Mouse (Mus musculus) heart, postnatal 25 days (tissue): Measurements from ENCODE around the gene Gm49320. TPM values are rescaled to one million over a fixed set of nuclear protein-coding genes. Genes with fewer than 3 reads are reported as not detected.

Experiments
- DNase-seq: peaks from one replicate; pipeline ENCODE4 v3.0.0; 2022; ENCODE audit warnings: low spot score
- intact Hi-C: fragments of 180-260 bp; cut with DNase I; formaldehyde crosslinking; loops from one replicate; pipeline ENCODE4 v1.15.1; 2025
- total RNA-seq, 2 experiments: library from RNA; stranded (reverse); gene quantifications; 2 replicates each; pipeline ENCODE4 v1.2.3; 2021

Gene Gm49320
- not detected for total RNA-seq

DNA sequence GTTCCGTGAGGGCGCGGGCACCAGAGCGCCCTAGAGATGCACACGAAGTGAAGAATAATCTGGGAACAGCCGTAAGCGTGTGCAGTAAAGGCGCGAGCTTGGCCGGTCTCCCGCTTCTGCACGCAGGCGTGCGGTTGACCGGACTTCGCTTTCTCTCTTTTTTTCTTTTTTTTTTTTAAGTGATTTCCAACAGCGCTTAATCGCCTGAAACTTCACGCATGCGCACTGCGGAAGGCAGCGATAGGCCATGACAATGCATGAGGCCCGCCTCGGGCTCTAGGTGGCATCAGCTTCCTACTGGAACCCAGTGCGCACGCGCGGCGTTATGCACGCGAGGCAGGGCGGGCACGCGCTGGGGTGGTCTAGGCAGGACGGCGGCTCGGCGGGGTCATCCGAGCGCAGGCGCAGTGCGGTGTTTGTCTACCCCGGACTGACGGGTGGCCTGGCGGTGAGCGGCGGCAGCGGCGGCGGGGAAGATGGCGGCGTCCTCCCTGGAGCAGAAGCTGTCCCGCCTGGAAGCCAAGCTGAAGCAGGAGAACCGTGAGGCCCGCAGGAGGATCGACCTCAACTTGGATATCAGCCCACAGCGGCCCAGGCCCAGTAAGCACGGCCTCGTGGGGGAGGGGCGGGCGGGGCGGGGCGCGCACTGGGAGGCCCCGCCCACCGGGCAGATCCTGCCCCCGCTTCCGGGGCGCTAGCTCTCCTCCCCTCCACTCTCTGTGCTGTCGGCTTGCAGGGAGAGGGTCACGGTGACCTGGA is at the start of gene Gm49320, which contains the start of gene Map2k7:
Gene Gm49320 (plus strand): TSS at position 432 of the 759 bp plus-strand sequence.
Gene Map2k7 (plus strand): TSS at position 307 of the 759 bp plus-strand sequence.
- peak; percentile 100 for DNase-seq
- intact Hi-C loops = loop anchor here (2.0 to 5.0 kb wide), 2 partner anchors 14 to 254 kb away; partner anchors contain the start of genes Cers4 and Snapc2

DNA sequence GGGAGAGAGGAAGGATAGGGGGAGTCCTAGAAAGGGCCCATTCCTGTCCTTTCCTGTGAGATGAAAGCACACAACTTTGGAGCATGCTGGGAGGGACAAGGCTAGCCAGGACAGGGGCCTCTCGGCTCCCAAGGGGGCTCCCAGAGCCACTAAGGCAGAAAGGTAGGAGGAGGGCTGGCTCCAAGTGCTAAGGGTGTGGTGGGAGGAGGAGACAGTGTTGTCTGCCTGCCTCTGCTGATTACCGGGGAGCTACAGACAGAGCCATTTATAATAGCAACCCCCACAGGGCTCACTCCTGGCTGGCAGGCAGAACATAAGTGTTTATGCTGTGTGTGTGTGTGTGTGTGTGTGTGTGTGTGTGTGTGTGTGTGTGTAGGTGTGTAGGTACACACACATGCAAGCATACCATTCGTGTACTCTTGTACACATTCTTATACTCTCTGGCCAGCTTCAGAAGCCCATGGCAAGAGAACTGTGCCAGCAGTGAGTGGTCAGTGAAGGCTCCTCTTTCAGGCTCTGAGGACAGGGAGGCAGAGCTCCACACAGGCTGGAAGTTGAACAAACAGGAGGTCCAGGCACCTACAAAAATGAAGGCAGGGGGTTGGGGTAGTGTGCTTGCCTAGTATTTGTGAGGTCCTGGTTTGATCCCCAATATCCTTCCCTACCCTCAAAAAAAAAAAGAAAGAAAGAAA is 49.5 kb upstream of the Gm49320 start:
- no peak for DNase-seq
- intact Hi-C loops = no loop called here

DNA sequence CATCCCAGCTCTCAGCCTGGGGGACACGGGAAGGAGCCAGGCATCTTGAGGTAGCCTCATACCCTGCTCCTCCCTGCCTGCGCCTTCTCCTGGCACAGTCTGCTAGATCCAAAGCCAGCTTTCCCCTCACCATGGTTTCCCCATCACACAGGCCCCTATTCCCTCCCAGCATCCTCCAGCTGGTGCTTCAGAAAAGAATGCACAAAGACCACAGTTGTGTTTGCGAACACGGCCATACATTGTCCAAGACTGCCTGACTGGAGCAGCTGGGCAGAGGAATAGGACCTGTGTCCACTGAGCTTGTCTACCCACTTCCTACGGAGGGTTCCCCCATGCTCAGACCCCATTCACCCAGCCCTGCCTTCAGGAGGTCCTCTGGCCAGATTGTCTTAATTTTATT is 46.4 kb upstream of the Gm49320 start:
- DNase-seq = no peak
- intact Hi-C loops = loop anchor here (5.0 kb wide), 3 partner anchors 65 to 180 kb away; partner anchors contain the start of gene Ctxn1

DNA sequence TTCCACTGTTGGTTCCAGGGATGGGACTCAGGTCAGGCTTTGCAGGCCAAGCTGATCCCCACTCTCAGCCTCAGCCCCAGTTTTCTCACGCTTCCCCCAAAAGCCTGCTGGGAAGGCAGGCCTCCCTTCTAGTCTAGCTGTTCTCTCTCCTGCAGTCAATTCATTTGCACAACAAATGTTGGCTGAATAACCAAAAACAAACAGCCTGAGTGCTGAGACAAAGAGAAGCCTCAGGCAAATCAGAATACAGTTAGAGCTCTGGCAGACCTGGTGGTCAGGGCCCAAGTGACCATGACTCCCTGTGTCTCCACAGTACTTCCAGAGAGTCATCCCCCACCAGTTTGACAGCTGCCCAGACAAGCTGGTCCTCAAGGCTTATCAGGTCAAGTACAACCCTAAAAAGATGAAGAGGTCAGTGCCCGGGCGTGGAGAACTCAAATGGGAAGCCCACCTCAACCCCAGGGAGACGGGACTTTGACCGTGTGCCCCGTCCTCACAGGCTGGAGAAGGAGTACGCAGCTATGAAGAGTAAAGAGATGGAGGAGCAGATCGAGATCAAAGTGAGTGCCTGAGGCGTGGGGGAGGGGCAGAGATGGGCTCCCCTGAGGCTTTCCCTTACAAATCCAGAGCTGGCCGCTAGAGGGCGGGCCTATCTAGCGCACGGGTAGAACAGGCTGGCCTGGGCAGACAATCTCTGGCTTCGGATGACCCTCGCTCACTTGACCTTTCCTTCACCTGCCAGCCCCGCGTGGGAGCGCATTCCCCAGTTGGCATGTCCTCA is 45.7 kb upstream of the Gm49320 start:
- DNase-seq = peak; percentile 58
- intact Hi-C loops = loop anchor here (5.0 kb wide), 3 partner anchors 64 to 179 kb away; partner anchors contain the start of gene Ctxn1

DNA sequence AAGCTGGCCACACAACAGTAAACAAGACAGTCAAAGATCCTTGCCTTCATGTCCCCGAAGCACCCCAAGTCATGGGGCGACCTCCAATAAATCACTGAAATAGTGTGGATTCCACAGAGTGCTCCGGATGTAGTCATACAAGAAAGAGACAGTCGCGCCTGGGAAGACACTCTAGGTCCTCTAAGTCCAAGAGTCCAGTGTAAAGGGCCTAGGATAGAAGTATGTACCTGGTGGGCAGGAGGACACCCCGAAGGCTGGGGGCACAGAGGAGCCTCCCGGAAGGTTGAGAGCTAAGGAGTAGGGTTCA is 45.1 kb upstream of the Gm49320 start:
- intact Hi-C loops = loop anchor here (5.0 kb wide), 3 partner anchors 64 to 179 kb away; partner anchors contain the start of gene Ctxn1
- no peak for DNase-seq

DNA sequence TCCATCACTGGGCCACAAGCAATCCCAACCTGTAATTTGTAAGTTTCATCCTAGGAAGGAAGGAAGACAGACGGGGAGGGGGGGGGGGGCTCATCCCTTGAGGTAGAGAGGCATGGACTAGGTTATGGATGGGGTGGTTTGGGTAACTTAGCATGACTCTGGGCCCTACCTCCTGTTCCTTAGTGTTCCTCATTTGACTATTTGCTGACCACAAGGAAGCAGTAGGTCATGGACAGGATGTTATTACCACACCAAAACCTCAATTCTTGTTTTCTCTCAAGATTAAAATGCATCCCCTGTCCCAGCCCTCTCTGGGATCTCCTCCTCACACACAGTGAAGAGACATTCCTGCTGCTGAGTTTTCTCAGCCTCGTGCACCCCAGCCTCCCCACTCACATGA is 37.3 kb upstream of the Gm49320 start:
- no peak for DNase-seq
- intact Hi-C loops = no loop called here

DNA sequence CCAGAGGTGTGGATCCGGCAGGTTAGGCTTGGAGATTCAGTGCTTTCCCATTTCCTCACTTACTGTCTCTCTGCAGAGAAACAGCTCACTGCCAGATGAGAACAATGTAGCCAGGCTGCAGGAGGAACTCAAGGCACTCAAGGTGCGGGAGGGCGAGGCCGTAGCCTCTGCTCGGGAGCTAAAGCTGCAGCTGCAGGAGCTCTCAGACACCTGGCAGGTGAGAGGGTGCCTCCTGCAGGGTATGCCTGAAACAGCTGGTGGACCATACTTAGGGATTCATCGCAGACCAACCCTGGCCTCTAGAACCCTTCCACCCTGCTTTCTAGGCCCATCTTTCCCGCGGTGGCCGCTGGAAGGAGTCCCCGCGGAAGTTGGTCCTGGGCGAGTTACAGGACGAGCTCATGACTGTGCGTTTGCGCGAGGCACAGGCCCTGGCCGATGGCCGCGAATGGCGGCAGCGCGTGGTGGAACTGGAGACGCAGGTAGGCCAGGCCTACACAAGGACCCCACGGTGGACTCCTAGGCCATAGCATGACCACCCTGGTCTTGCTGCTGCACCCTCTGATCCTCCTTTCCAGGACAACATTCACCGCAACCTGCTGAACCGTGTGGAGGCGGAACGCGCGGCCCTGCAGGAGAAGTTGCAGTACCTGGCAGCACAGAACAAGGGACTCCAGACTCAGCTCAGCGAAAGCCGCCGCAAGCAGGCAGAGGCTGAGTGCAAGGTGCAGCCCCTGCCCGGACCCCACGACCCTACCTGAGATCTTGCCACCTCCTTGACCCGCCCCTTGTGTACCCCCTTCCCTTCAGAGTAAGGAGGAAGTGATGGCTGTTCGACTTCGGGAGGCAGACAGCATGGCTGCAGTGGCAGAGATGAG is 33.2 kb upstream of the Gm49320 start:
- intact Hi-C loops = no loop called here
- DNase-seq = no peak

DNA sequence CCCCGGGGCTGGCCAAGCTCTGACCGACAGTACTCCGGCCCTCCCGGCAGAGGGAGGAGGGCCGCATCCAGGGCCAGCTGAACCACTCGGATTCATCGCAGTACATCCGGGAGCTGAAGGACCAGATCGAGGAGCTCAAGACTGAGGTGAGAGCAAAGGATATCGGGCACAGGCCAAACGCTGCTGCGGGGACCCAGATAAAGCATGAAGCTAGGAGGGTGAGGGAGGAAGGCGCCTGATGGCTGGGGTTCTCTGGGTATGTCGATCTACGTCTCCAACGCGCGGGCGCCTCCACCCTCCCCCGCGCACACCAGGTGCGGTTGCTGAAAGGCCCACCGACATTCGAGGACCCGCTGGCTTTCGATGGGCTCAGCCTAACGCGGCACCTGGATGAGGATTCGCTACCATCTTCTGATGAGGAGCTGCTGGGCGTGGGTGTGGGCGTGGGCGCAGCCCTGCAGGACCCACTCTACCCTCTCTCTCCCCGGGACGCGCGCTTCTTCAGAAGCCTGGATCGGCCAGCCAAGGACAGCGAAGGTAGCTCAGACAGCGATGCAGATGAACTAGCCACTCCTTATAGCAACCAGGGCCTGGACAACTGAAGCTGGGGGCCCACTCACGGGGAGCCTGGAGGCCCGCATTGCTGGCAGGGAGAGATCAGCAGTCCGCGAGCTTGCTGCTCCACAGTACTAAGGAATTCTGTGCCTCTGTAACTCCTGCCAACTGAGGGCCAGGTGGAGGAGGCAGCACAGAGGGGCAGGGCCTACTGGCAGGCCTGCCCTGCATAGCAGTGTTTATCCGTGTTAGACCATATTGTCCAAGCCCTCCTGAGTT is 32.3 kb upstream of the Gm49320 start:
- DNase-seq = no peak
- intact Hi-C loops = no loop called here

DNA sequence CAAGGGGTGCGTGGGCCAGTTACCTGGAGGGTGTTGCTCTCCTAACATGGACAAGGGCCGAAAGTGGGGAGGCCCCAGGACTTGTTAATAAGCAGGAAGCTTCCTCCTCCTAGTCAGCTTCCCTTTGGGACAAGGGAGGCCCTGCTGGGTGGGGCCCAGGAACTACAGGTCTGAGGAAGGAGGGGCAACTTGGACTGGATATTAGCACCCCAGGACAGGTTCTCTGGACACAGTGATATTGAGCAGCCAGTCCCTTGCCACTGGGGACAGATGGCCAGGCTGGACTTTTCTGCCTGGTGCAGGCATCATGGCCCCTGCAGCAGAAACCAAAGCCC is 31.7 kb upstream of the Gm49320 start:
- intact Hi-C loops = no loop called here
- DNase-seq = no peak

DNA sequence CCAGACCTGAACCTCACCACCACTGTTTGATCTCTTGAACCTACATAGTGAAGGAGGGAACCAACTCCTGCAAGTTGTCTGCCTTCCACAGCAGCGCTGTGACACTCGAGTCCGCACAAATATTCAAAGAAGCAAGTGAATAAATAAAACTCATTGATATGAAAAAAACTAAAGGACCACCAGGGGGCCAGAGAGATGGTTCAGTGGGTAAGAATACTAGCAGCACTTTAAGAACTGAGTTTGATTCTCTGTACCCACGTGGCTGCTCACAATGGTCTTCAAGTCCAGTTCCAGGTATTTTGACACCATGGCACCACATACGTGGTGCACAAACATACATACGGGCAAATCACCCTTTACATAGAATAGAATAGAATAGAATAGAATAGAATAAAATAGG is 27.6 kb upstream of the Gm49320 start:
- DNase-seq = no peak
- intact Hi-C loops = no loop called here

DNA sequence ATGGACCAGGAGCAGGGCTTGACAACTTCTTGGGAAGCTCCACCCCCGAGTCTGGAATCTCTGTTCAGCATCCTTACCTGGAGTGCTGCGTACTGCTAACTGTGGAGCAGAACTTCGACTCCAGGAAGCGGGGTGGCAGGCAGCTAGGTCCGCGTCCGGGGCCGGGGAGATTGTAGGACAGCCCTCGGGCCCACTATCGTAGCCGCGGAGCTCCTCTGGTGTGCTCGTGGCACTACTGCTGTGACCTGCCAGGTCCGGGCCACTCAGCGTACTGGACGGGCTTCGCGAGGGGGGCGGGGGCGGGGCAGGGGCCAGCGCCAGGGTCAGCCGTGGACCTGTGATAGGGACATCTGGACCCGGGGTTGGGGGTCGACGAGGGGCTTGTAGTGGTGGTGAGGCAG is 25.9 kb upstream of the Gm49320 start:
- intact Hi-C loops = no loop called here
- no peak for DNase-seq

DNA sequence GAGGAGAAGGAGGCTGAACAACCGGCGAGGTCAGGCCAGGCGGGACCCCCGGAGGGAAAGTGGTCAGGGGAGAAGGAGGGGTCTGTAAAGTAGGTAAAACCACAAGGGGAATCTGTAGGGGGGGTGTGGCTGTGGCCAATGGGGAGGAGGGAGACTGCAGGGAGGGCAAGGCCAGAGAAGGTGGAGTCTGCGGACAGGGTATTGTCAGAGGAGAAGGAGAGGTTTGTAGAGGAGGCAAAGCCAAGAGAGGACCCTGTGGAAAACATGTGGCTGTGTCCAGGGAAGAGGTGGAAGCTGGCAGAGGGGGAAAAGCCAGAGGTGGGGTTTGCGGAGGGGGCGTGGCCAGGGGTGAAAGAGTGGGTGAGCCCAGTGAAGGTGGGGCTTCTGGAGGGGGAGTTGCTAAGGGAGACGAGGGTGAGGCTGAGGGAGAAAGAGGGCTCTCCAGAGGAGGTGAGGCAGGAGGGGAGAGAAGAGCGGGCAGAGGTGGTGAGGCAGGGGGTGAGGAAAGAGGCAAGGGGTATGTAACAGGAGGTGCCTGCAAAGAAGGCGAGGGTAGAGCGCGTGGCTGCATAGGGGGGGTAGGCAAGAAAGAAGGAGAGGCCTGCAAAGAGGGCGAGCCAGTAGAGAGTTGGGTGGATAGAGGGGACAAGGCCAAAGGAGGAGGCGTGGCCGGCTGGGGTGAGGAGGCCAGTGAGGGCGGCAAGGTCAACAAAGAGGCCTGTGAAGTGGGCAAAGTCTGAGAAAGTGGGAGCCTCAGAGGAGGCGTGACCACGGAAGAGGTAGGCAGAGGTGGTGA is 25.3 kb upstream of the Gm49320 start:
- DNase-seq = peak; percentile 17
- intact Hi-C loops = no loop called here

DNA sequence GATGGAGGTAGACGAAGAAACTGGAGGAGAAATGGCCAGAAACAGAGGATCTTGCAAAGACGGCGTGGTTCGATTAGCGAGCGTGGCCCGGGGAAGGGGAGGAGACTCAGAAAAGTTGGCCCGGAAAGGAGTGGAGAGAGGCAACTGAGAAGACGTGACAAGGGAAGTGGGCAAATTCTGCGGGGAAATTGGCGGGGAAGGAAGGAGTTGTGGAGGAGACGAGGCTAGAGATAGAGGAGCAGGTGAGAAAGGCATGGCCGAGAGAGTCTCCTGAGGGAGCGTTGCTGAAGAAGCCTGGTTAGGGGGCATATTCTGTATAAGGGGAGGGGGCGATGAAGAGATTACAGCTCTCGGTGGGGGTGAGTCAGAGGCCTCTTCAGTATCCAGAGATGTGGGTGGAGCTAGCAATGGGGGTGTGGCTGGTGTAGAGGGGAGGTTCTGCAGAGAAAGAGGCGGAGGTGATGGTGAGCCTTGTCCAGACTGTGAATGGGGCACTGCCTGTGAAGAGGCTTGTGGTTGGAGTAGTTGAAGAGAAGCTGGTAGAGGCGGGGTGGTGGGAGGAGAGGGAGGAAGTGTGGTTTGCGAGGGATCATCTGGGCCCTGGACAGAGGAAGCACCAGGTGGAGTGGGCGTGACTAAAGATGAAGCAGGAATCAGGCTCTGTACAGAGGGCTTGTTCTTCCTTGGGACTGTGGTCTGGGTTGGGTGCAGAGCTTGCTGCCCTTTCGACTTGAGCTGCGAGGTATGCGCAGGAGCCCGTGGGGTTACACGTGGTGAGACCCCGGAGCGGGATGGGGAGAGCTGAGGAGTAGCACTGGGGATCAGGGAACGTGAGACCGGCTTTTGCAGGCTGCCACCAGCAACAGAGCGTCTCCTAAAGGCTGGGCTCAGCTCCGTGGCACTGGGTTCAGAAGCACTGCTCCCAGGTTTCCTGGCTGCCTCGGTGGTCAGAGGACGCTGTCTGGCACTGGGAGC is 24.4 kb upstream of the Gm49320 start:
- intact Hi-C loops = no loop called here
- no peak for DNase-seq

DNA sequence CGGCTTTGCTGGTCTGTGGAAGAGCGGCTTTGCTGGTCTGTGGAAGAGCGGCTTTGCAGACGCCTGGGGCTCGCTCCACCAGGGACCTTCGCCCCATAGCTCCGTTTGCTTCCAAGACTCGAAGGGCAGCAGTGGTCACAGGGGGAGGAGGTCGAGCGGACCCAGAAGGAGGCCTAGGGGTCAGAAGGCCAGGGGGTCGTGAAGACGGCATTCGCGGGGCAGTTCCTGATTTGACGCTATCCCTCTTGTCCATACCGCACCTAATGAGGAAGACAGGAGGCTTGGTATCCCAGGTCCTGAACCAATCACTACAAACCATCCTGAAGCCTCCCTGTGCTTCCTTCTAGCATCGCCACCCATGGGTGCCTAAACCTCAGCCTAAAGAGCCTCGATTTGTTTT is 22.4 kb upstream of the Gm49320 start:
- intact Hi-C loops = no loop called here
- DNase-seq = no peak

DNA sequence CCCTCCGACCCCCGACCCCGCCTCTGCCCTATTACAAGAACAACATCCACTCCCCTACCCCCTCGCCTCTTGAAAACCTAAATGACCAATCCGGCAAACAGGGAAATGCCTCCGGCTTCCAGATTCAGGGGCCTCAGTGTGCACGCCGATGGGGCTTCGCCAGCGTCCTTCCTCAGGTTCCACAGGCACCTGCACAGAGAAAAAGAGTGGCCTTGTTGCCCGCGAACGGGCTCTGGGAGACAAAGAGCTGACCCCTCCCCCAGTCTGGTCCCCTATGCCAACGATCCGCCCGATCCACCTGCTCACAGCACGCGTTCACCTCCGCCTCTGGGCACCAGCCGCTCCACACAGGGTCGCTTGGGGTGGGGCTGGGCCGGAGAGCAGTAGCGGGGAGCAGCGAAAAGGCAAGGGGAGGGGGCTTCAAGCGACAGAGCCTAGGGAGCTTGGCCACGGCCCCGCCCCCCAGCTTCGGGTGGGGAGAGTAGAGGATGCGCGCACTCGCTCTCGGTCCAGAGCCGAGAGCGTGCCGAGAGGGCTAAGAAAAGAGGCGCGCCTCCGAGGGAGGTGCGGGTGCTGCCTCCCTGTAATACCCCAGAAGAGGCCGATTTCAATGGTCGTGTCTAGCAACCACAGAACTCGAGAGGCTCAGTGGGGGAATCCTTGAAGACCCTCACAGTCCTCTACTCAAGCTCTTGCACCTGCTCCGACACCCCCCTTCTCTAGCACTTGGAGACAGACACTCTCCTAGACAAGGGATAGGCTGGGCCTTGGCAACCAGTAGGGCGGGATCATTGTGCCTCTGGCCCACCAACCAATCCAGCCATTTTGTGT is 21.7 kb upstream of the Gm49320 start, which contains the start of gene Prr36:
Gene Prr36 (minus strand): TSS at position 669 of the 831 bp plus-strand sequence.
- intact Hi-C loops = no loop called here
- DNase-seq = no peak

DNA sequence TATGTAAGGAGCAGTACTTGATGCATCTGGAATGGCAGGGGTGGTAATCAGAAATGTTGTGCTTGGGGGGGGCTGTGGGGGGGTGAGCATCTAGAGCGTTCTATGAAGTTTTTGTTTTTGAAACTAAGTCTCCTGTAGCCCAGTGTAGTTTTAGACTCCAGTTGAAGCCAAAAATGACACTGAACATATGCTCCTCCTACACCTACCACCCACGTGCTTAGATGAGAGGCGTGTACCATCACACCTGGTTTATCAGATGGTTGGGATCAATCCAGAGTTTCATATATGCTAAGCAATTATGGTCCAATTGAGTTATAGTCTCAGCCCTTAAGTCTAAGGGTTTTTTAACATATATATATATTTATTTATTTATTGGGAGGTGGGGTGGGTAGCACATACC is 19.0 kb upstream of the Gm49320 start:
- intact Hi-C loops = no loop called here
- DNase-seq = no peak
